Mouse (Mus musculus) forebrain, embryonic 11.5 days (tissue): ENCODE data around the gene Leng9. TPM values are rescaled to one million over a fixed set of nuclear protein-coding genes. Genes with fewer than 3 reads are reported as not detected.

Source experiments
- ATAC-seq: fragments of 200-750 bp; cut with Nextera tagmentation; replicated peaks from 2 replicates; pipeline ENCODE4 v1.8.0; 2017; ENCODE audit warnings: moderate TSS enrichment; ENCODE audit not compliant: low FRiP score
- DNase-seq: peaks from one replicate; pipeline ENCODE4 v3.0.0-alpha.2; 2017; ENCODE audit warnings: low spot score
- H3K27ac ChIP-seq: fragments of 300-500 bp; sonication (generic); 2 replicates; pipeline ENCODE4 v1.5.1; 2014; ENCODE audit warnings: low read depth, low read length
- H3K27me3 ChIP-seq: fragments of 300-500 bp; sonication (generic); 2 replicates; pipeline ENCODE4 v1.6.1; 2014; ENCODE audit warnings: mild to moderate bottlenecking, low read length, mixed read lengths; ENCODE audit not compliant: control insufficient read depth, insufficient read depth
- H3K36me3 ChIP-seq: fragments of 300-500 bp; sonication (generic); 2 replicates; pipeline ENCODE4 v1.6.1; 2014; ENCODE audit warnings: mild to moderate bottlenecking, low read length, moderate library complexity, mixed read lengths; ENCODE audit not compliant: control insufficient read depth, insufficient read depth
- H3K4me1 ChIP-seq: fragments of 300-500 bp; sonication (generic); replicated peaks from 2 replicates; pipeline ENCODE4 v1.6.1; 2014; ENCODE audit warnings: low read length, mixed read lengths; ENCODE audit not compliant: control insufficient read depth, insufficient read depth
- H3K4me2 ChIP-seq: fragments of 300-500 bp; sonication (generic); 2 replicates; pipeline ENCODE4 v1.6.1; 2014; ENCODE audit warnings: low read depth, mild to moderate bottlenecking, low read length, moderate library complexity, mixed read lengths; ENCODE audit not compliant: severe bottlenecking
- H3K4me3 ChIP-seq: fragments of 300-500 bp; sonication (generic); 2 replicates; pipeline ENCODE4 v1.5.1; 2014; ENCODE audit warnings: low read depth, low read length
- H3K9ac ChIP-seq: fragments of 300-500 bp; sonication (generic); 2 replicates; pipeline ENCODE4 v1.6.1; 2014; ENCODE audit warnings: low read length
- H3K9me3 ChIP-seq: fragments of 300-500 bp; sonication (generic); 2 replicates; pipeline ENCODE4 v1.6.1; 2016; ENCODE audit warnings: low read length, mixed read lengths; ENCODE audit not compliant: control insufficient read depth
- WGBS: fragments of 180-500 bp; shearing (Covaris S2); extraction: QIAGEN DNeasy Blood & Tissue Kit; methylation state at CpG from one replicate; pipeline ENCODE4 v1.1.7; 2014; 5-methylcytosine and 5-hydroxymethylcytosine counted together
- polyA plus RNA-seq: library from polyadenylated mRNA; unstranded; fragments of >200 nt; fragmentation: Nextera tagmentation; extraction: Ambion mirVana; gene quantifications from 2 replicates; pipeline ENCODE4 v1.2.1, GENCODE M21; 2014

Leng9 gene
- polyA plus RNA-seq, 1 experiment from 2014 or later: 1.6 TPM

GRCm38 (mm10) chr7:4139391-4139790 is 10.8 kb downstream of the Leng9 start:
- peaks cover 33% of the 10 kb centered on the region for H3K36me3 ChIP-seq
- no peak overlapping the region for H3K9ac ChIP-seq
- peaks cover 4% of the 10 kb centered on the region; the same call in 1 of the 2 replicates for H3K4me1 ChIP-seq
- H3K27ac ChIP-seq: no peak overlapping the region
- H3K4me2 ChIP-seq: no peak overlapping the region
- ATAC-seq (no peak), DNase-seq (no peak)
- H3K4me3 ChIP-seq: no peak overlapping the region
- 95% methylated on average over 5 of the region's 5 CpGs for whole genome bisulfite sequencing
- no peaks in the 10 kb centered on the region for H3K27me3 ChIP-seq
- H3K9me3 ChIP-seq: no peaks in the 10 kb centered on the region

- Histone ChIP-seq H3K9ac (no peak overlapping the region), H3K27me3 (no peaks in the 10 kb centered on the region), H3K4me3 (no peak overlapping the region), H3K27ac (no peak overlapping the region), H3K36me3 (peaks cover 26% of the 10 kb centered on the region), H3K4me1 (peaks cover 4% of the 10 kb centered on the region; the same call in 1 of the 2 replicates), H3K4me2 (no peak overlapping the region), H3K9me3 (no peaks in the 10 kb centered on the region)
- DNase-seq (no peak), ATAC-seq (no peak)
- 94% methylated on average over 7 of the region's 7 CpGs for WGBS
These were observed 11.5 kb downstream of the Leng9 start for GRCm38 (mm10) chr7:4138671-4139070.

- Histone ChIP-seq H3K4me1 (peaks cover 4% of the 10 kb centered on the region; the same call in 1 of the 2 replicates), H3K36me3 (peaks cover 21% of the 10 kb centered on the region), H3K27ac (no peak overlapping the region), H3K4me2 (peak overlapping the region; percentile 75), H3K4me3 (peak overlapping the region; percentile 73; the same call in 1 of the 2 replicates), H3K9me3 (no peaks in the 10 kb centered on the region), H3K9ac (peak overlapping the region; percentile 80; the same call in 1 of the 2 replicates), H3K27me3 (no peaks in the 10 kb centered on the region)
- 87% methylated on average over 2 of the region's 2 CpGs for WGBS
- DNase-seq (no peak), ATAC-seq (no peak)
These were observed 12.0 kb downstream of the Leng9 start for GRCm38 (mm10) chr7:4138181-4138580.

DNA sequence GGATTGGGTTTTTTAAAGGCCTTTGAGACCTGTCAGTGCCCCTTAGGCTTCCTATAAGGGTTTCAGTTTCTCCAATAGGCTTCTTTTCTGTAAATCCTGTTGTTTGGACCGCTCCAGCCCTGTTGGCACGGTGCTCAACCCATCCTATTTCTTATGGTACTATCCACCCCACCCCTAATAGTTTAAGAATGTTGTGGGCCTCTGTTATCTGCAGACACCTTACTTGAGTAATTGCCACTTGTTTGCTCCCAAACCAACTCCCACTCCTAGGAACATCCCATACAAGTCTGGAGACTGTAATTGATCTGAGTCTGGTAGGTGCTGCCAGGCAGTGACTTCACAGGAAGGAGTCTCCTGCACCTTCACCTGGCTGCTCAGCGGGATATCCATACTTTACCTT is 12.4 kb downstream of the Leng9 start:
- ATAC-seq (no peak), DNase-seq (no peak)
- Histone ChIP-seq H3K36me3 (peaks cover 18% of the 10 kb centered on the region), H3K4me3 (peak overlapping the region; percentile 73), H3K27ac (no peak overlapping the region), H3K9ac (peak overlapping the region; percentile 80), H3K27me3 (no peaks in the 10 kb centered on the region), H3K9me3 (no peaks in the 10 kb centered on the region), H3K4me2 (peak overlapping the region; percentile 75), H3K4me1 (peaks cover 4% of the 10 kb centered on the region; the same call in 1 of the 2 replicates)
- 62% methylated on average over 3 of the region's 3 CpGs for WGBS

DNA sequence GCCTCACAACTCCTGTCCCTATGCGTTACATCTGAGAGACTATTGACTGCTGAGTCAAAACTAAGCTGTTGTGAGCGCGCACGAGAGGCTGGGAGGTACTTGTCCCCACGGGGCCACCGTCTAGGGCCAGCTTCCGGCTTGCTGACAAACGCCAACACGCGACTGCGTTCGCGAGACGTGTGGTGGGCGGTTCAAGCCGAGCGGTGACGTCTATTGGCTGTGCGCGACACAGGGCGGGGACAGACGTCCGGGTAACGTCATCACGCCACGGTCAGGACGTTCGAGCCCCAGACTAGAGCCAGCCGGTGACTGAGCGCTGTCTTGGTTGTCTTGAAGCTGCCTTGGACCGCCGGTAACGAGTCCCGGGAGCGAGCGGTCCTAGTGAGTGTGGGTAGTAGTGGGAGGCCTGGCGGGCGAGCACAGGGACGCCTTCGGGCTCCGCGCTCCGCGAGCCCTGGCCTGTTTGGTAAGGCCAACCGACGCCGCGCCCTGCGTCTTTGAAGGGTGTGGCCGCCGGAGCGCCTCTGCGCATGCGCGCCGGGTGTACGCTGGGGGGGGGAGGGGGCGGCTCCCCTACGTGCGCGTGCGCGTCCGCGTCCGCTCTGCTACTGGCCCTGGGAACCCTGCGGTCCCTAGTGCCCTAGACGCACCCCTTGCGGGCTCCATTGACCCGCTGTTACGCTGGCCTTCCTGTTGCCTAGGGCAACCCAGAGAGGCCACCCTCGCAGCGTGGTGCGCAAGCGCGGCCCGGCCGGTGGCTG is 13.2 kb downstream of the Leng9 start, which contains the start of gene Leng8:
Gene Leng8, plus strand, starts transcription at position 269 of the 761 bp plus-strand sequence.
- peak within 1 kb of the TSS; percentile 75 for H3K4me2 ChIP-seq
- H3K4me1 ChIP-seq: peaks cover 4% of the 10 kb centered on the region; the same call in 1 of the 2 replicates
- H3K4me3 ChIP-seq: peak within 1 kb of the TSS; percentile 73
- H3K27me3 ChIP-seq: no peaks in the 10 kb centered on the region
- DNase-seq (peak; percentile 99), ATAC-seq (peak; percentile 99)
- peaks cover 14% of the 10 kb centered on the region for H3K36me3 ChIP-seq
- H3K27ac ChIP-seq: peak within 1 kb of the TSS; percentile 90
- H3K9me3 ChIP-seq: no peaks in the 10 kb centered on the region
- under 1% methylated on average over 60 of the region's 78 CpGs for WGBS
- peak within 1 kb of the TSS; percentile 80 for H3K9ac ChIP-seq

GRCm38 (mm10) chr7:4136404-4136770 is 13.8 kb downstream of the Leng9 start:
- Histone ChIP-seq H3K36me3 (peaks cover 9% of the 10 kb centered on the region), H3K4me1 (peaks cover 4% of the 10 kb centered on the region; the same call in 1 of the 2 replicates), H3K4me3 (peak overlapping the region; percentile 73), H3K9ac (peak overlapping the region; percentile 80), H3K27ac (peak overlapping the region; percentile 37; the same call in 1 of the 2 replicates), H3K4me2 (peak overlapping the region; percentile 71), H3K27me3 (no peaks in the 10 kb centered on the region), H3K9me3 (no peaks in the 10 kb centered on the region)
- under 1% methylated on average over 16 of the region's 16 CpGs for WGBS
- ATAC-seq: peak; percentile 42
- DNase-seq: peak; percentile 64

- no peak for ATAC-seq
- peaks cover 7% of the 10 kb centered on the region for H3K36me3 ChIP-seq
- H3K4me2 ChIP-seq: no peak overlapping the region
- no peak overlapping the region for H3K4me3 ChIP-seq
- WGBS: 88% methylated on average over 5 of the region's 5 CpGs
- no peak for DNase-seq
- H3K9me3 ChIP-seq: no peaks in the 10 kb centered on the region
- H3K4me1 ChIP-seq: peaks cover 4% of the 10 kb centered on the region; the same call in 1 of the 2 replicates
- H3K27ac ChIP-seq: no peak overlapping the region
- H3K27me3 ChIP-seq: no peaks in the 10 kb centered on the region
- H3K9ac ChIP-seq: no peak overlapping the region
These were observed 15.3 kb downstream of the Leng9 start for GRCm38 (mm10) chr7:4134911-4135310.

DNA sequence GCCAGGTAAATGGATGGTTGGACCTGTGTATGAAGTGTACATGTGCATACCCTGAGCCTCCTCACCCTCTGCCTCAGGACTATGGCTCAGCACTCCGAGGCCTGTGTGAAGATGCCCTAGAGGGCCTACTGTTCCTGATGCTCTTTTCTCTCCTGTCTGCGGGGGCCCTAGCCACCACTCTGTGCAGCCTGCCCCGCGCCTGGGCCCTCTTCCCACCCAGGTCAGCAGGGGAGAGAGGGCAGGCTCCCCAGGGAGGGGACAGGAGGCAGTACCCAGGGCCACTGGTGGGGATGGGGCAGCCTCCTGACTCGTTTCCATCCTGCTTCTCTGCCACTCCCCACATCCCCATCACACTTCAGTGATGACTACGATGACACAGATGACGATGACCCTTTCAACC is 17.2 kb downstream of the Leng9 start:
- no peaks in the 10 kb centered on the region for H3K27me3 ChIP-seq
- H3K4me3 ChIP-seq: no peak overlapping the region
- H3K9me3 ChIP-seq: no peaks in the 10 kb centered on the region
- no peak overlapping the region for H3K4me2 ChIP-seq
- DNase-seq (no peak), ATAC-seq (no peak)
- no peak overlapping the region for H3K27ac ChIP-seq
- peaks cover 7% of the 10 kb centered on the region; the same call in 1 of the 2 replicates for H3K36me3 ChIP-seq
- WGBS: 82% methylated on average over 7 of the region's 7 CpGs
- peaks cover 1% of the 10 kb centered on the region; the same call in 1 of the 2 replicates for H3K4me1 ChIP-seq
- no peak overlapping the region for H3K9ac ChIP-seq
